Mouse (Mus musculus) retina, postnatal 1 day (tissue): ENCODE data around the gene Arhgef12.

ENCODE experiments used
- DNase-seq: peaks from one replicate; pipeline ENCODE4 v3.0.0-alpha.2; 2012

The Arhgef12 gene

DNA sequence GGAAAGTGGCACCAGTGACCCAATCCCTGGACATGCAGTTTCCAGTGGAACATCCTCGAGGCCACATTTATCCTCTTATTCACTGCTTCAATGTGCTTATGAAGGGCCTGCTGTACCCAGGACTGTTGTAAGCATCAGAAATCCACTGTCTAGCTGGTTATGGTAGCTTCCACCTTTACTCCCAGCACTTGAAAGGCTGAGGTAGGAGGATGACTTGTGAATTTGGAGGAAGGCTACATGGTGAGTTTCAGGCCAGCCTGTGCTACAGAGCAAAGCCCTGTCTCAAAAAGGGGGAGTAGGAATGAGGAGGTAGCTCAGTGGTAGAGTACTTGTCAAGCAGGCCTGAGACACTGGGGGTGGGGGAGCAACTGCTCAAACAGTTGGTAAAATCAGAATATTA lies 1.0 kb upstream of the Arhgef12 start:
- no peak for DNase-seq

DNA sequence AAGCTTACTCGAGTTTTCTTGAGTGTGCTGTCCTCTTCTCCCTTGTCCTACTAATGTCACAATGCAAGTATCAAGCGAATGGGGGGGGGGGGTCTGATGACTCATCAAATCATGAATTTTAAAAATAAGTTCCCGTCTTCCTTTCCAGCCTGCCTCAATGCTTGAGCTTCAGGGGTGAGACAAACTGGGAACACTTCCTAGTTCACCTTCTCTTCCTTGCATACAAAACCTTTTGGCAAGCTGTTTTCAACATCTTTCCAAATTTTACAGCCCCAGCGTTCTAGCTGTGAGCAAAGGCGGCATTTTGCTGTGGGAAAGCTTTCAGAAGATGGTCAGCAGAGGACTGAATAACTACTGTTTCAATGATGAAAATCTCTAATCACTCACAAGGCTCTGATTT lies 516 bp upstream of the Arhgef12 start:
- no peak for DNase-seq

DNA sequence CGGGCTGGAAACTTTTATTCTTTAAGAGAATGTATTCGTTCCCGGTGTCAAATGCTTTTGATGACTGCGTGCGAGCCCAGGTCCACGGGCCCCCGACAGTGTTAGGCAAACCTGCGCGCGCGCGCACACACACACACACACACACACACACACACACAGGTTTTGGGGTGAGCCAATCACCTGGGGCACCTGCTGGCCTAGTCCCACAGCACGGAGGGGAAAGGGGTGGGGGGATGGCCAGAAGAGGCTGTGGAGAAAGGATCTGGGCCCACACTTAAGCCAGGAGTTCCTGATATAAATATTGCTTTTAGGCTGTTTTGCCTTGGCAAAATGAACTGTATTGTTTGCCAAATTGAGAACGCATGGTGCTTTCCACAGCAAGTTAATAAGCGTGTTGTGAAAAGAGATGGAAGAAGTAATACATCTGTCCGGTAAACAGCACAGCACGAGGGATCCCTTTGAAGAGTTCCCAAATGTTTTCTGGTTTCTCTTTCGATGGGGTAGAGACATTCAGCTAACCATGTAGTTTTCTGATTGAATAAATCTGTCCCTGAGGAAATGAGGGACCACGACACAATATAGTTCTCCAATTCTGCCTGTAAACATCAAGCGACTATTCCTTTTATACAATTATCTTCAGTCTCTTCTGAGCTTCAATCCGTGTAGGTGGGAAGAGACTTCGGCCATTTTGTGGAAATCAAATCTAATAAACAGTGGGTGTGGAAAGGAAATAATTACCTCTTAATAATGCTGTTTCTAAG lies 433 bp downstream of the Arhgef12 start:
- no peak for DNase-seq

DNA sequence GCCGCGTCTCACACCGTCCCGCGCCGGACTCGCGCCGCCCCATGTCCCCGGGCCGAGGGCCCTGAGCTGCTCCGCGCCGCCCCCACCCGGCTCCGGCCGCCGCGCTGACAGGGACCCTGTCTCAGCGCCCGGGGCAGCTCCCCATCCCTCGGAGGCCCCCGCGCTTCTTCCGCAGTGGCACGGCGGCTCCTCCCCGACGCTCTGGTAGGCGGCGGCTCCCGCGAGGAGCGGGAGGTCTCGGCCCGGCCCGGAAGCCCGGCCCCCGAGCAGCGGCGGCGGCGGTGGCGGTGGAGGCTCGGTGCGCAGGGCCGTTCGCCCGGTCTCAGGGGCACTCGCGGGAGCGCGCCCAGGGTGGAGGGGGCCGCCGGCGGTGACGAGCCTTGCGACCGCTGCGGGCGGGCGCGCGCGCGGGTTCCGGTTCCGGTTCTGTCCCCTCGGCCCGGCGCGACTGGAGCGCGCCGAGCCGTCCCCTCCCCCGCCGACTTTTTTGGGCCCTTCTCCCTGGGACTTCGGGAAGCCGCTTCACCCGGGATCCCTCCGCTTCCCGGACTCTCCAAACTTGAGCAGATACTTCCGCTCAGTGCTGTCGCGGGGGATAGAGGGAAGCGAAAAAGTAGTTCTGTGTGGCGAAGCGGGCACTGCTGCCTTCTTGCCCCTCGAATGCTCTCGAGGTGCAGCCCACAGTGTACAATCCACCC lies 1.2 kb downstream of the Arhgef12 start:
- DNase-seq, result peak; percentile 97

DNA sequence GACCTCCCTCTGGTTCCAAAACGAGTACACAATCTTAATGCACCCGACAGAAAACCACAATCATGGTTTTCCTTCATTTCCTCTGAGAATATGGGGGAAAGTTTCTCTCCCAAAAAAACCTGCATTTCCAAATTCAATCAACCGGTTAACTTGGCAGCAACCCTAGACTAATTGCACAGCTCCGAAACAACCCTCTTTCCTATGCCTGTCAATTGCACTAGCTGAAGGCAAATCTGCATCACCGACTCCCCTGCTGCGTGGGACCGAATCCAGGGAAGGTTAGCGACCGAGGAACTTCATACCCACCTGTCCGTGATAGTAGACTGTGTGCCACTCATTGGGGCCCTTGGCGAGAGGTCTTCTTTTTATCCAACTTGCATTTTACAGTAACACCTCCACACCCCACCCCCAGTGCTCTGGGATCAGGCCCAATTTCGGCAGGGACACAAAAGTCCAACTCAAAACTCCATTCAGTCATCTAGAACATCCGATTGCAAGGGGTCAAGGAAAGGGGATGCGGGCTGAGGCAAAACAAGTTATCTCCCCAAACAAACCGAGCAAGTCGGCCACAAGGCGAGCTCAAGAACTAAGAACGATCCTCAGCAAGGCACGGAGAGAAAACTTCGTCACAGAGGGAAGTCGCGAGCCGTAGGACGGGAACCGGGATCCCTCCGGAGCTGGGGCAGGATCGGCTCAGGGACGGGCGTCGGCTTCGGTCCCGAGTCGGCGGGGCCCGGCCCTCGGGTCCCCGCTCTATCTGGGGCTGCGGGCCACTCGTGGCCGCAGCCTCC lies 2.0 kb downstream of the Arhgef12 start:
- peak; percentile 31 for DNase-seq

DNA sequence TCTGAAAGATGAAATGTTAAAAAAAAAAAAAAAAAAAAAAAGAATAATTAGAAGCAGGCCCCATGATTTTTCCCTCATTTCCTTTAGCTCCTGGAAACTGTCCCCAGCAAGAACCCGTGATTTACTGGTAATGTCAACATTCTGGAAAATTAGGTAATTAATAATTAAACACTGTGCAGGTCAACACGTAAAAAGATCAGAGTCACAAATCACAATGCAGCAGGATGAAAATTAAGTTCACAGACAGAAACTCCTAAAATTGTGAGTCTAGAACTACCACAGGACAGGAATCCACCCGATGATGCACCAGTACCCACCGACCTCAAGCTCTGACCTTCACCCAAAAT lies 2.5 kb downstream of the Arhgef12 start:
- no peak for DNase-seq

DNA sequence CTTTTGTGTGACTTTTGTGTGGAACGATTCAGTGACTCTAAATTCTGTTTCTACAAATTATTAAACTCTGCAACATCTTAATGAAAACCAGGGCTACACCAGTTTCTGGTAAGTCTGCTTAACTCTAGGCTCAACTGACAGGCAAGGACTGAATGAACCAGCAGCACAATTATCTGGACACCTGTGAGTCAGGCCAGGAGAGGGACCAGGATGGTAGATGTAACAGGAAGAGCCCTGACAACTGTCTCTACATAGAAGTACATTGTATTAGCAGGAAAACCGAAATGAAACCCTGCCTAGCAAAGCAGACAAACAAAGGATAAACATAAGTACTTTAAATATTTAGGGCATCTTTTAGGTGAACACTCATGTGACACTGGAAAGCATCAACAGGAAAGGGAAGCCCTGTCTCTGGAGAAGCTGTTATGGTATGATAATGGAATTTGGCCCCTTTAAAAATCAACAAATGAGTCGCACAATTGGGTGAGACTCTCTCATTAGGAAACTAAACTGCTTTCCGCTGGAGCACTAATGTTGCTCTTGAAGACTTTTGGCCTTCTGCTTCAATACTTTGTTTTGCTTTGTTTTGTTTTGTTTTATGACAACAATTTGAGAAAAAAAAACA lies 3.3 kb downstream of the Arhgef12 start:
- DNase-seq, result peak; percentile 12

DNA sequence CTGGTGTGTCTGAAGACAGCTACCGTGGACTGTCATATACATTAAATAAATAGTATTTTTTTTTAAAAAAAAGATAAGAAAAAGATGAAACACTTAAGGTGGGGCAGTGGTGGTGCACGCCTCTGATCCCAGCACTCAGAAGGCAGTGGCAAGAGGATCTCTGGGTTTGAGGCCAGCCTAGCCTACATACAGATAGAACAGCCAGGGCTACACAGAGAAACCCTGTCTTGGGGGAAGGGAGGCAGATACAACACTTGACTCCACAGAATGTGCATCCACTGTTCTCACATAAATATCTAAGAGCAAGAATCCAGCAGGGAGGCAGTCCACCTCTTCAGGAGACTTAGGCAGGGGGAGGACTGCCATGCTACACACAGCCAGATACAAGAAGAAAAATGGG lies 4.1 kb downstream of the Arhgef12 start:
- no peak for DNase-seq

DNA sequence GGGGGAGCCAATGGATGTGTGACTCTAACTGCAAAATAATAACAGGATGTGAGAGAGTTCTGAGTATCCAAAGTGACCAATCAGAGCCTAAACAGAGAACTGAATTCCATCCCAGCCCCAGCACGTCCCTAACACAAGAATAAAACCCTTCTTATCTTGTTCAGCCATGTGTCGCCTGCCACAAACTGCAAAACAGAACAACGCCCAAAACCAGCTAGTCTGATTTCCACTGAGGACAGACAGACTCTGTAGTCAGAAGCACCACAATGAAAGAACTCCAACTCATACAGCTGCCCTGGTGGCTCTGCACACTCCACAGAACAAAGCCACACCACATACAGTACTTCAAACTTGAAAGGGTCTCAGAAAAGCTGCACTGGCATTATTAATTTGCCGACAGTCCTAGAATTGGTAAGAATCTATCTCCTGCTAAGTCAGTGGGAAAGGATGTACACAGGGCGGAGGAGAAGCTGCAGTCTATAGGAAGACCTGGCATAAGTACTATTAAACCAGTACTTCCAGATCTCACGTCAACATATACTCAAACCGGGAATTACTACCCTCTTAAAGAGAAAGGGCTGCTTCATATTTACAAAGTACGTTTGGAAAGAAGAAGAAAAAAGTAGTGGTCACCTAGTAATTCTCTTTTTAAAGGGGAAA lies 5.0 kb downstream of the Arhgef12 start:
- DNase-seq, result peak; percentile 7

DNA sequence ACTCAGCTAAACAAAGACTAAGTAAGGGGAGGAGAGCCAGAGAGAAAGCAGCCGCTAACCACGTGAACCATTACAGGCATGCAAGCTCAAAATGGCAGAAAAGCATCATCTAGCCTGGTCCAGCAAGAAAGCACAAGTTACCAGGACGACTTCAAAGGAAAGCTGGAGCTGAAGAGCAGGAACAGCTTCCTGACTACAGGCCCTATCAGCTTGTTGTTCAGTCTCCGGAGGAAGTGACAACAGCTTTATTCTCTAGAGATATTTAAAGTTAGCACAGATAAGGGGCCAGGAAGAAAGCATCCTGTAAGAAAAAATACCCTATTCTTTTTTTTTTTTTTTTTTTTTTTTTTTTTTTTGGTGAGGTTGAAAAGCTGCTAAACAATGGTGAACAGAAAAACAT lies 8.1 kb downstream of the Arhgef12 start:
- no peak for DNase-seq

DNA sequence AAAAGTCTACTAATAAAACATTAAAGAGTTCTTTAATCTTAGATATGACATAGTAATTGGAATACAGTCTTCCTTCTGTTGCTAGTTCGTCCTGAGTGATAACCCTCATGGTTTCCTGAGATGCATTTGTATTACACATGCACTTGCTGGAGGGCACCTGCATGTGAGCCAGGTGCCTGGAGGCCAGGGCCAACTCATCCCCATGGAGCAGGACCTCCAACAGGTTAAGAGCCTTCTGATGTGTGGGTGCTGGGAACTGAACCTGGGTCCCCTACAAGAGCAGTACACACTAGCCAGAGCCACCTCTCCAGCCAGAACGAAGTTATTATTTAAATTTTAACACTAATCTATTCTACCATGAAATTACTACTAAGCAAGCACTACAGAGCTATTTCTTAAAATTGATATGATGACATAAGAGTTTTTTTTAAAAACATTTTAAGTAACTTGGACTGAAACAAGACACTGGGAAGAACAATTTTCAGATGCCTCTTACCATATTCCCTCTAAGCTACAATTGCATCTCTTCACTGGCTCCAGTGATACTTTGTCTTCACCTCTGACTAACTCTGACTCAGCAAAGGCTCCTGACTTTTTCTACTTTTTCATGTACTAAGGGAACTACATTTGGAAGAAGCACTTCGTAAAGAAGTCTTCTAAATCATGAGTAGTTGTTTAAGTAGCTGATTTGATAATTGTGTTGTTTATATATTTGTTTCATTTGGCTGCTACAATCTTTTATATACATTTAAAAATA lies 9.1 kb downstream of the Arhgef12 start:
- DNase-seq, result no peak

DNA sequence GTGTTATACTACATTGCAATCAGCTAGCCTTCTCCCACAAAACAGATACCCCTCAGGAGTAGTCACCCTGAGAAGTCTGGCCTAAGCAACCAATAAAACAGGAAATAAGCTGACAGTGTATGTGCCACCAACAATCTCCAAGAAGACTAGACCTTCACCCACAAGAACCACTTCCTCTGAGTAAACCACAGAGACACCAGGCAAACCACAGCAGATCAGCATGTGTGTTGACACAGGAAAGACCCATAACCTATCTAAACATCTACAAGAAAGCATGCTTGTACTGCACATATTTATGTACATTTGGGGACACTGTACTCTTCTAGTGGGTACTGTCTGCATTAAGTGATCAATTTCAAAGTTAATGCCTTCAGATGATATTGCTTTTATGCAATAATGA lies 10.7 kb downstream of the Arhgef12 start:
- no peak for DNase-seq

DNA sequence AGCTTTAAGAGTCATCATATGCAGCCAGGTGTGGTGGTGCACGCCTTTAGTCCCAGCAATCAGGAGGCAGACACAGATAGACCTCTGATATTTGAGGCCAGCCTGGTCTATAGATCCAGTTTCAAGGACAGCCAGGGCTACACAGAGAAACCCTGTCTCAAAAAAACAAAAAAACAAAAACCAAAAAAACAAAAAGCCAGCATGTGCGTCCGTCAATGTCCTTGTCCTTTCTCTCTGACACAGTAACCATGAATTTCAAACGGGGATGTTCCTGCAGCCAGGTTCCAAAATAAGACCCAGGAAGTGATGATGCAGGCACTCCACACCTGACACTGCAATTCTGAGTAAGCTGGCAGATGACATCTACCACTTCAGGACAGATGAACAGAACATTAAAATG lies 12.2 kb downstream of the Arhgef12 start:
- no peak for DNase-seq

DNA sequence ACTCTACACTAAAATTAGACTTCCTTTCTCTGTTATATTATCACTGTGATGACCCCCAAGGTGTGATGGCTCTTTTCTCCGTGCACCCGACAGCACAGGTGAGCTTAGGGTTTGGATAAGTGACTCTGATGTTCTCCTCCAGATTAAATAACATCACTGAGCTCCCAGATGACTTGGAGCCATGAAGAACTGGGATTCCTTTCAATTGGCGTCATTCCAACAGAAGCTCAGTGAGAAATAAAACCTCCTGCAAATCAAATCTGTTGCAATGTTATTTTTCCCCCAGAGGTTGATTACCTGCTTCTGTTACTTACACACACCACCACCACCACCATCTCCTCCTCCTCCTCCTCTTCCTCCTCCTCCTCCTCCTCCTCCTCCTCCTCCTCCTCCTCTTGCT lies 13.2 kb downstream of the Arhgef12 start:
- DNase-seq, result no peak

DNA sequence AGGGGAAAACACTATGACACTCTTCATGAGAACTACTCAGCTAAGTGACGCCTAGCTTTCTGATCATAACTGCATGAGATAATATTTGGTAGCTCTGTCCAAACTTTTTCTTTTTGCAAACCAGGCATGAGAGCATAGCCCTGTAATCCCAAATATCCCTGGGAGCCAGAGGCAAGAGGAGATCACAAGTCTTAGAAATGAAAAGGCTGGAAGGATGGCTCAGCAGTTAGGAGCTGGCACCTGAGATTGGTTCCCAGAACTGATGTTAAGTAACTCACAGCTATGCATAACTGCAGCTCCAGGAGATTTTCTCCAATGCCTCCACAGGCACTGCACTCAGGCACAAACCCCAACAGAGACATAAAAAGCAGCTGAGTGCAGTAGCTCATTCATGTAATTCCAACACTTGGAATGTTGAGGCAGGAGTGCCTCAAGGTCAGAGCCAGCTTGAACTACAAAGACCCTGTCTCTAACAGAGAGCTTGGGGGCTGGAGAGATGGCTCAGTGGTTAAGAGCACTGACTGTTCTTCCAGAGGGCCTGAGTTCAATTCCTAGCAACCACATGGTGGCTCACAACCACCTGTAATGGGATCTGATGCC lies 21.3 kb downstream of the Arhgef12 start:
- no peak for DNase-seq

DNA sequence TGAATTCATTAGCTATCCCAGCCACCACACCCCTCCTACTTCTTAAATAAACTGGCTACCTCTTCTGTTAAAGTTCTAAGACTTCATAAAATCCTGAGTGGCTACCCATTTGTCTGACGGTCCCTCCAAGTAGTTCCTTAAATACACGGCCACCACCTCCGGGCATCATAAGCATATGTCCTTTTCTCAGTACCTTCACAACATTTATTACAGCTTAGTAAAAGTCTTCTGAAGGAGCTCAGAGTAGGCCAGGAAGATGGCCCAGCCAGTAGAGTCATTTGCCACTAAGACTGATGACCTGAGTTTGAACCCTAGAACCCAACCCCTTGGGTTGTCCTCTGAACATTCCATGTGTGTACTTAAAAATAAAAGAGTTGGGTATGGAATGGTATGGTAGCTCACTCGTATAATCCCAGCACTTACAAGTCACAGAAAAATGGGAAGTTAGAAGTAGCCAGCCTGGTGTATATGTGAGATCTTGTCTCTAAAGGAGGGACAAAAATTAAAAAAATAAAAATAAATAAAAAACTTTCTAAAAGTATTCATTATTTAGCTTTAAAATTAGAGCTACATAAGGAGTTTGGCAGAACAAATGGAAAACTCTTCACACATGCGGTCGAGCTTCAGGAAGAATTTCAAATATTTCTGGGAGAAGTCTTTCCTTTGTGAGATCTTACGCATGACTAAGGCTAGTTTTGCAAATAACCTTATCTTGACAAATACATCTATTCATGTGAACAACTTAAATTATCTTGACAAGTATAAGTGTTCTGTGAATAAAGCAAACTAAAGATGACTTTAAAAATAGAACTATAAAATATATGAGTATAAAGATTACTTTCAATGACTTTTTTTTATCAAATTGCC lies 22.3 kb downstream of the Arhgef12 start:
- DNase-seq, result no peak

DNA sequence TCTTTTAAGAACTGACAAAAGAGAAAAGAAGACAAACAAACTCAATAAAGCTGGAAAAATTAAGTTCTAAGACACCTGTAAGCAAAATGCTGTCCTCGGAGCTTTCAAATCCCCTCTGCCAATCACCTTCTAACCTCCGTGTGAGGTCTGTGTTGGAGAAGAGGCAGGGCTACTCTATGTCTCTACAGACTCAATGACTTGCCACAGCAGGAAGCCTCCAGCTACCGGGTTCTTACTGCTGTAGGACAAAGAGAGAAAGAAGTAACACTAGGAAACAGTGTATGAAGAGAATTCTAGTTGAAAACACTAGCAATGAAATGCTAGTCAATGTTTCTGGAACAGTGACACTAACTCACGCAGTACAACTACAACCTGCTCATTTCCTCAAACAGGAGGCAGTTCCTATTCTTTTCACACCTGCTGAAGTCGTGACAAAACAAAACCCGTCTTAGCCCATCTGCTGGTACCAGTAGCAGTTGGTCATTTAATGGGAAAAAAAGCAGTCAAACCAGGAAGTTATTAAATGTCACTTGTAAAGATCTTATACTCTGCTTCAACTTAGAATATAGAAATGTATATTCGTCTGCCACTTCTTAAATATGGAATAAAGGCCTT lies 23.5 kb downstream of the Arhgef12 start:
- no peak for DNase-seq

DNA sequence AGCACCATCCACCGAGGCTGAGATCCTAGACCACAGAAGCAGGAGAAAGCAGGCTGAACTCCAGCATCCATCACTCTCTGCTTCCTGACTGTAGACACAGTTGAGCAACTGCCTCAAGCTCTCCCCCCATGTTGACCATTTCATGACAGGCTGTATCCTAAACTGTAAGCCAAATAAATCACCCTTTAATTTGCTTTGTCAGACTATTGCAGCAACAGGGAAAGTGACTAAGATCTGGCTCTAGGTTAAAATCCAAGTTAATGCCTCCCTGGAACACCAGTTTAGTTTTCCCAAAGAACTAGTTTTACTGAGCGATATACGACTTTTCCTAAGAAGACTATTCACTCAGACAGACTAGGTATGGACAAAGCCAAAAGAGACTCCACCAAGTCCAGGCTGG lies 28.3 kb downstream of the Arhgef12 start:
- no peak for DNase-seq

DNA sequence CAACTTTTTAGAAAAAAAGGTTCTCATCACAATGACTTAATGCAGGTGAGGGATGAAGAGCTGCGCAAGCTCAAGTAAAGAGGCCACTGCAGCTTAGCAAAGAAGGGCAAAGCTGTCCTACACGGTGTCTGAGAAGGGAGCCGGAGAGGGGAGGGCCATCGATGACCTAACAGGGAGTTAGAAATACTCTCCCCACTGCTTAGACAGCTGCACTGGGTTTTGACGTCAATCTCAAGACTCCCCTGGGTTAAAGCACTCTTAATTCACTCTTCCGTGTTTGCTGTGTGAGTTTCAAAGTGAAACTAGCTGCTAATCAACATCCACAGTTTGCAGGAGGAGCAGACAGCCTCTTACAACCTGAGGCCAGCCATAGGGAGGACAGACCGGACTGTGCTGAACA lies 30.9 kb downstream of the Arhgef12 start:
- DNase-seq, result no peak

DNA sequence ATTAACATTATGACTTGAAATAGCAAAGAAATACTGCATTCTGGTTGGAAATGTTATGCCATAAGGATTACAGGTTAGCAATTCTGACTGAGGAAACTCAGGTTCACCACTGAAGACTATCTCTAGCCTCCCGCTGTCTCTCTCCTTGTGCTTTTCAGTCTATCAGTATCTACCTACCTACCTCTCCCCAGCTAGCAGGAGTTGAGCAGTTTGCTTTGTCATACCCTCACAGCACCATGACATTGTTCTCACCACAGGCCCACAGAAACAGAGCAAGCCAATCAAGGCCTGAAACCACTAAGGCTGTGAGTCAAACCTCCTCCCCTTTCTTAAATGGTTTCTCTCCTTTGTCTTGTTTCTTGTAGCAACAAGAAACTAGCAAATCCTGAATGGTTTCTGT lies 32.4 kb downstream of the Arhgef12 start:
- DNase-seq, result no peak
